Mouse (Mus musculus) liver, embryonic 11.5 days (tissue): ENCODE measurements at regions not wholly inside any gene's neighbourhood (a gene's known extent, or its start where the extent isn't known, plus 50 kb on each side); places are given as distances from the start of the nearest gene placed in this dataset.

ENCODE experiments used
- ATAC-seq: fragments of 200-750 bp; cut with Nextera tagmentation; replicated peaks from 2 replicates; pipeline ENCODE4 v1.8.0; 2017; ENCODE audit warnings: moderate number of reproducible peaks, mild to moderate bottlenecking, moderate TSS enrichment, moderate library complexity; ENCODE audit not compliant: low FRiP score
- DNase-seq: peaks from one replicate; pipeline ENCODE4 v3.0.0-alpha.2; 2017; ENCODE audit warnings: low spot score
- H3K27ac ChIP-seq: fragments of 300-500 bp; sonication (generic); 2 replicates; pipeline ENCODE4 v1.5.1; 2014; ENCODE audit warnings: mild to moderate bottlenecking, low read depth, low read length, control low read depth
- H3K27me3 ChIP-seq: fragments of 300-500 bp; sonication (generic); replicated peaks from 2 replicates; pipeline ENCODE4 v1.6.1; 2014; ENCODE audit warnings: low read length, mixed read lengths; ENCODE audit not compliant: control insufficient read depth, insufficient read depth
- H3K36me3 ChIP-seq: fragments of 300-500 bp; sonication (generic); 2 replicates; pipeline ENCODE4 v1.6.1; 2014; ENCODE audit warnings: mild to moderate bottlenecking, low read length, moderate library complexity, mixed read lengths; ENCODE audit not compliant: control insufficient read depth, insufficient read depth
- H3K4me1 ChIP-seq: fragments of 300-500 bp; sonication (generic); replicated peaks from 2 replicates; pipeline ENCODE4 v1.6.1; 2014; ENCODE audit warnings: low read length, mixed read lengths; ENCODE audit not compliant: control insufficient read depth, insufficient read depth
- H3K4me2 ChIP-seq: fragments of 300-500 bp; sonication (generic); 2 replicates; pipeline ENCODE4 v1.6.1; 2014; ENCODE audit warnings: mild to moderate bottlenecking, control low read depth, moderate library complexity
- H3K4me3 ChIP-seq: fragments of 300-500 bp; sonication (generic); 2 replicates; pipeline ENCODE4 v1.5.1; 2014; ENCODE audit warnings: low read depth, low read length, control low read depth
- H3K9ac ChIP-seq: fragments of 300-500 bp; sonication (generic); 2 replicates; pipeline ENCODE4 v1.6.1; 2014; ENCODE audit warnings: low read depth, low read length, control low read depth
- H3K9me3 ChIP-seq: fragments of 300-500 bp; sonication (generic); 2 replicates; pipeline ENCODE4 v1.6.1; 2016; ENCODE audit warnings: low read length, inconsistent platforms, mixed read lengths; ENCODE audit not compliant: control insufficient read depth
- WGBS: fragments of 180-500 bp; shearing (Covaris S2); extraction: QIAGEN DNeasy Blood & Tissue Kit; methylation state at CpG from one replicate; pipeline ENCODE4 v1.1.7; 2014; 5-methylcytosine and 5-hydroxymethylcytosine counted together

- Histone ChIP-seq H3K4me3 (no peak overlapping the region), H3K9ac (no peak overlapping the region), H3K27me3 (no peaks in the 10 kb centered on the region), H3K9me3 (no peaks in the 10 kb centered on the region), H3K4me1 (no peaks in the 10 kb centered on the region), H3K27ac (no peak overlapping the region), H3K36me3 (no peaks in the 10 kb centered on the region), H3K4me2 (no peak overlapping the region)
- WGBS = 83% methylated on average over 13 of the region's 13 CpGs
- ATAC-seq (no peak), DNase-seq (no peak)
These were observed 699.3 kb upstream of the Cited2 start for GRCm38 (mm10) chr10:17023571-17024293.

DNA sequence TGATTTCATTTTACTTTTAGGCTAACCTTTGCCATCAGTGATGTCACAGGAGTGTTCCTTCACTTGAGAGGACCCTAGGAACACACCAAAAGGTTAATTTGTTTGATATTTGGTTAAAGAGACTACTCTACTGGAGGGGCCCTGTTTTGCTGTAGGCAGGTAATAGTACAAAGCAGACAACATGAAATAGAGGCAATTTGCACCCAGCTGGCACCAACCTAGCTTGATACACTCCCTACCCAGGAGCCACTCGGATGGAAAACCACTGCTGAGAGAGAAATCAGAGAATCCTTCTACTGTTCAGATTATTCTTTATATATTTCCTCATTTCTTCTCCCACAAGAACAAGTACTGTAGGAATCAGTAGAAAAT lies 698.7 kb upstream of the Cited2 start:
- 70% methylated on average over 1 of the region's 1 CpGs for WGBS
- H3K36me3 ChIP-seq = no peaks in the 10 kb centered on the region
- H3K9me3 ChIP-seq = no peaks in the 10 kb centered on the region
- H3K4me2 ChIP-seq = no peak overlapping the region
- no peak for DNase-seq
- no peaks in the 10 kb centered on the region for H3K27me3 ChIP-seq
- no peak overlapping the region for H3K27ac ChIP-seq
- no peak overlapping the region for H3K4me3 ChIP-seq
- no peak for ATAC-seq
- H3K4me1 ChIP-seq = no peaks in the 10 kb centered on the region
- H3K9ac ChIP-seq = no peak overlapping the region

GRCm38 (mm10) chr10:17034892-17035775 lies 687.9 kb upstream of the Cited2 start:
- H3K9ac ChIP-seq = no peak overlapping the region
- no peak overlapping the region for H3K27ac ChIP-seq
- no peaks in the 10 kb centered on the region for H3K9me3 ChIP-seq
- H3K36me3 ChIP-seq = no peaks in the 10 kb centered on the region
- DNase-seq (no peak), ATAC-seq (no peak)
- no peak overlapping the region for H3K4me2 ChIP-seq
- no peak overlapping the region for H3K4me3 ChIP-seq
- WGBS = 92% methylated on average over 2 of the region's 2 CpGs
- no peaks in the 10 kb centered on the region for H3K4me1 ChIP-seq
- H3K27me3 ChIP-seq = no peaks in the 10 kb centered on the region

DNA sequence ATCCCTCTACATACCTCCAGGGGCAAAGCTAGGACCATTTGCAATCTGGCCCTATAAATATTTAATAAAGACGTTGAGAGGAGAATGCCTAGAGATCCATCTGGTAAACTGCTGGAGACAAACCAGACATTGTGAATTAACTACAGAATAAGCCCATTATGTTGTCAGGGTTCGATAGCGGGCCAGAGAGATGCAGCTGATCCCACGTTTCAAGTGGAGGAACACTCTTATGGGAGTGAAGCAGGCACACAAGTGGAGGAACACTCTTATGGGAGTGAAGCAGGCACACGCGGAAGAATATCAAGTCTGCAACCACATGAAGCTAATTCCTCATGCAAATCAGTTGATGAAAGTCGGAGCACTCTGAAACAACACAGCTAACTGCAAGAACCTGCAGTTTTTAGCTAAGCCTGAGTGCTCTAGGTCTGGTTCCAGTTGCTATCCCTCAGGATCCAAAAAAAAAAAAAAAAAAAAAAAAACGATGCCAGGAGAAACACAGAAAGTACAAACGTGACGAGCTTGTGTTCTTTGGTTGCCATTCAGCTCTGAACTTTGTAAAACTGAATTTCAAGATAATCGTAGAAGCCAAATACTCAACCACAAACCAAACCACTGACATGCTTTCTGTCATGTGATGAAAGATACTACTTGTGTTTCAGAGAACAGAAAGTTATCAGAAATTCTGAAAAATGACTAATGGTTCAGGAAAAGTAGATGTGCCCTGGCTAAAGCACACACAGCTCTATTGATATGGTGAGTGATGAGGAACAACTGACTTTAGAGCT lies 684.6 kb upstream of the Cited2 start:
- Histone ChIP-seq H3K4me1 (no peaks in the 10 kb centered on the region), H3K4me3 (no peak overlapping the region), H3K9me3 (no peaks in the 10 kb centered on the region), H3K36me3 (no peaks in the 10 kb centered on the region), H3K27ac (no peak overlapping the region), H3K9ac (no peak overlapping the region), H3K4me2 (no peak overlapping the region), H3K27me3 (no peaks in the 10 kb centered on the region)
- 73% methylated on average over 11 of the region's 11 CpGs for WGBS
- DNase-seq = no peak
- no peak for ATAC-seq

- H3K9me3 ChIP-seq = no peaks in the 10 kb centered on the region
- H3K27ac ChIP-seq = no peak overlapping the region
- WGBS = 80% methylated on average over 1 of the region's 1 CpGs
- DNase-seq (no peak), ATAC-seq (no peak)
- no peaks in the 10 kb centered on the region for H3K36me3 ChIP-seq
- H3K4me2 ChIP-seq = no peak overlapping the region
- no peak overlapping the region for H3K4me3 ChIP-seq
- no peak overlapping the region for H3K9ac ChIP-seq
- no peaks in the 10 kb centered on the region for H3K4me1 ChIP-seq
- no peaks in the 10 kb centered on the region for H3K27me3 ChIP-seq
These were observed 680.9 kb upstream of the Cited2 start for GRCm38 (mm10) chr10:17042090-17042489.

GRCm38 (mm10) chr10:17042973-17043372 lies 680.0 kb upstream of the Cited2 start:
- DNase-seq = no peak

GRCm38 (mm10) chr10:17046765-17047164 lies 676.3 kb upstream of the Cited2 start:
- Histone ChIP-seq H3K4me3 (no peak overlapping the region), H3K9ac (no peak overlapping the region), H3K4me2 (no peak overlapping the region), H3K9me3 (no peaks in the 10 kb centered on the region), H3K36me3 (no peaks in the 10 kb centered on the region), H3K27ac (no peak overlapping the region), H3K27me3 (no peaks in the 10 kb centered on the region), H3K4me1 (no peaks in the 10 kb centered on the region)
- 82% methylated on average over 5 of the region's 5 CpGs for WGBS
- no peak for DNase-seq
- no peak for ATAC-seq

More at GRCm38 (mm10) chr10:17042973-17043372, 680.0 kb upstream of the Cited2 start:
- no peaks in the 10 kb centered on the region for H3K9me3 ChIP-seq
- H3K9ac ChIP-seq = no peak overlapping the region
- no peak overlapping the region for H3K4me2 ChIP-seq
- no peaks in the 10 kb centered on the region for H3K27me3 ChIP-seq
- H3K4me1 ChIP-seq = no peaks in the 10 kb centered on the region
- H3K27ac ChIP-seq = no peak overlapping the region
- no peaks in the 10 kb centered on the region for H3K36me3 ChIP-seq
- no peak overlapping the region for H3K4me3 ChIP-seq
- 56% methylated on average over 3 of the region's 3 CpGs for WGBS
- ATAC-seq = no peak

GRCm38 (mm10) chr10:17072906-17073305 lies 650.1 kb upstream of the Cited2 start:
- Histone ChIP-seq H3K27me3 (no peaks in the 10 kb centered on the region), H3K4me2 (no peak overlapping the region)
- no peak for ATAC-seq

More at GRCm38 (mm10) chr10:17072906-17073305, 650.1 kb upstream of the Cited2 start:
- H3K27ac ChIP-seq = no peak overlapping the region
- no peak for DNase-seq
- no peaks in the 10 kb centered on the region for H3K9me3 ChIP-seq
- H3K36me3 ChIP-seq = no peaks in the 10 kb centered on the region
- WGBS = 52% methylated on average over 1 of the region's 1 CpGs
- no peak overlapping the region for H3K9ac ChIP-seq
- no peaks in the 10 kb centered on the region for H3K4me1 ChIP-seq
- H3K4me3 ChIP-seq = no peak overlapping the region
